Mouse (Mus musculus): ENCODE measurements around the gene Trnp1. TPM values are rescaled to one million over a fixed set of nuclear protein-coding genes. Genes with fewer than 3 reads are reported as not detected.

Trnp1 gene
- polyA plus RNA-seq, 1 experiment from 2014 or later = 0.23 TPM

DNA sequence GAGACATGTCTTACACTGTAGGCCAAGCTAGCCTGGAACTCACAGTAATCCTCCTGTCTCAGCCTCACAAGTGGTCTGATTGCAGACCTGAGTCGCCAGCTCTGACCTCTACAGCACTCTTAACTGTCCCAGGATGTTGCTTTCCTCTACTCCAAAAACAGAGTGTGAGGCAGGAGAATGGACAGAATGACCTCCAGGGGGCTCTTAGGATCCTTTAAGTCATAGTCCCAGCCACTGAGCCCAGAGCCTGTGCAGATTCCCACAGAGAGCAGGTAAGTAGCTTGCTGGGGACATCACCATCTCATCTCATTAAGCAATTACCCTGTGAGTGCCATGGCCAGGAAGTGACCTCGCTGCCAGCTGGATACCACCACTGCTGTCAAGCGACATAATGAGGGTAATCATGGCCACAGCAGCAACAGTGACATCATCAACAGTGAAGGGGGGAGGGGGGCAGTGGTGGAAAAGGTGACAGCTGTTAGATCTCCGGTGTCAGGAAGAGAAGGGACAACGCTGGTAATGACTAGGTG, 37.5 kb downstream of the Trnp1 start:
- ChIA-PET CTCF (interaction anchor here (2.1 kb wide), 1 partner anchor 46 kb away, joined by 4 read pairs; no protein-coding TSS in a partner anchor), POLR2A (no interaction called here)
- TF ChIP-seq CTCF (IDR thresholded peaks at IDR 0.05) = no peak
- no peak for ATAC-seq
- in situ Hi-C loops (cut with MboI; ENCODE audit: low pct_unique_long_range_greater_than_20kb) = loop anchor here (5.0 kb wide), 1 partner anchor 34 kb away; no protein-coding TSS in a partner anchor
- DNase-seq (ENCODE audit: low read depth, low spot score) = no peak
- no peaks in the 10 kb centered on the region for H3K27me3 ChIP-seq

DNA sequence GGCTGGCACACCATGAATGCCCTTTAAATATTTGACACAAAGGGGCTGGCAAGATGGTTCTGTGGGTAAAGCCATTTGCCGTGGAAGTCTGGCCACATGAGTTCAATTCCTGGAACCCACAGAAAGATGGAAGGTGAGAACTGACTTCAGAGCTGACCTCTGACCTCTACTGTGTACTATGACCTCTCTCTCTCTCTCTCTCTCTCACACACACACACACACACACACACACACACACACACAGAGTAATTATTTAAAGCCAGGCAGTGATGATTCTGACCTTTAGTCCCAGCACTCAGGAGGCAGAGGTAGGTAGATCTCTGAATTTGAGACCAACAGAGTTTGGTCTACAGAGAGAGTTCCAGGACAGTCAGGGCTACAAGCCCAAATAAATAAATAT, 38.3 kb downstream of the Trnp1 start:
- CTCF ChIA-PET = interaction anchor here (0.9 to 2.1 kb wide), 3 partner anchors 11 to 45 kb away, joined by 3 to 4 read pairs (median 3); no protein-coding TSS in a partner anchor
- H3K27me3 ChIP-seq = no peaks in the 10 kb centered on the region
- no peak for TF ChIP-seq CTCF (IDR thresholded peaks at IDR 0.05)
- in situ Hi-C loops (cut with MboI; ENCODE audit: low pct_unique_long_range_greater_than_20kb) = loop anchor here (5.0 kb wide), 1 partner anchor 33 kb away; no protein-coding TSS in a partner anchor
- ATAC-seq (no peak), DNase-seq (ENCODE audit: low read depth, low spot score) (no peak)
- POLR2A ChIA-PET = no interaction called here

DNA sequence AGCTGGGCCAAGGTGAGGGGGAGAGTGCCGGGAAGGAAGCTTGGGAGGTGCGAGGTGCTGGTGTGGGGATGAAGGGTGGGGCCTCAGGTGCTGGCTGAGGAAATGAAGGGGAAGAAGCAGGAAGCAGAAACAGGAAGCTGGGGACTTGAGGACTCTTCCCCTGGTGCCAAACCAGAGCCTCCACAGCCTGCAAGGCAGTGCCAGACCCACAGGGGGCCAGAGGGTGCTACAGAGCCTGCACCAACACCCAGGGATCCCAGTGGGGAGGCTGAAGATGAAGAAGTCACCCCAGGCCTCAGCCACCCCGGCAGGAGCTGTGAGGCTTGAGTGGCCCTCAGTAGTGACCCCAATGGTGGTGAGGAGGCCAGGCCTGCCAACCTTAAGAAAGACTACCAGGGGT, 40.3 kb downstream of the Trnp1 start:
- CTCF ChIA-PET = interaction anchor here (1.5 kb wide), 1 partner anchor 35 kb away, joined by 5 read pairs; no protein-coding TSS in a partner anchor
- no peak for ATAC-seq
- no peak for DNase-seq (ENCODE audit: low read depth, low spot score)
- H3K27me3 ChIP-seq = no peaks in the 10 kb centered on the region
- in situ Hi-C loops (cut with MboI; ENCODE audit: low pct_unique_long_range_greater_than_20kb) = no loop called here
- POLR2A ChIA-PET = no interaction called here
- no peak for TF ChIP-seq CTCF (IDR thresholded peaks at IDR 0.05)

DNA sequence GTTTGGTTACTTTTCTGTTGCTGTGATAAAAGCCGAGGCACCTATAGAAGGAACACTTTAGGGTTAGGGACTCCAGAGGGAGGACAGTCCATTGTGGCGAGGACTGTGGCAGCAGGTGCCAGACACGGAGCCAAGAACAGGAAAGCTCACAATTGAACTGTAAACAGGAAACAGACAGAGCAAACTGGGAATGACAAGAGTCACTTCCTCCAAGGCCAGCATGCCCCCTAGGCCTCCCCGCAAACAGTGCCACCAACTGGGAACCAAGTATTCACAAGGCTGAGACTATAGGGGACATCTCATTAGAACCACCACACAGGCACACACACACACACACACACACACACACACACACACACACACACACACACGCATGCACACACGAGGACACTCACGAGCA, 45.9 kb downstream of the Trnp1 start:
- no peaks in the 10 kb centered on the region for H3K27me3 ChIP-seq
- POLR2A ChIA-PET = no interaction called here
- no peak for TF ChIP-seq CTCF (IDR thresholded peaks at IDR 0.05)
- CTCF ChIA-PET = interaction anchor here (0.7 to 8.2 kb wide), 5 partner anchors 23 to 86 kb away, joined by 3 to 84 read pairs (median 4); partner anchors contain the start of gene Tent5b
- DNase-seq (ENCODE audit: low read depth, low spot score) (no peak), ATAC-seq (no peak)
- in situ Hi-C loops (cut with MboI; ENCODE audit: low pct_unique_long_range_greater_than_20kb) = no loop called here

DNA sequence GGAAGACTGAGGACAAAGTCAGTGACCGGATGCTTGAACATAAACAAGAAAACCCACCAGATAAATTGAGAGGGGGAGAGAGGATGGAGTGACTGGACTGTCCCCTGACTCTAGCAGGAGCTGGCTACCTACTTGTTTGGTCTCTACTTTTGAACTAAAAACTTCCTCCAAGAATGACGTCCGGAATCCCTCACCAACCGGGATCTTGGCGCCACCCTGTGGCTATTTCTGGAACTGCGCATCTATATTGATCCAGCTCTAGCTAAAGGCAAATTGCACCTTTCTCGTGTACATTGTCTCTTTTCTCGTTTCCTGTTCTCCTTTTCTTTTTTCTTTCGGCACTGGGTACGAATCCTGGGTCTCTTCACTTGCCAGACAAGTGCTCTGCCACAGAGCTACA, 46.8 kb downstream of the Trnp1 start:
- CTCF ChIA-PET = interaction anchor here (0.7 to 8.2 kb wide), 10 partner anchors 10 to 152 kb away, joined by 3 to 84 read pairs (median 4); partner anchors contain the start of gene Tent5b
- no peaks in the 10 kb centered on the region for H3K27me3 ChIP-seq
- ATAC-seq = no peak
- DNase-seq (ENCODE audit: low read depth, low spot score) = no peak
- in situ Hi-C loops (cut with MboI; ENCODE audit: low pct_unique_long_range_greater_than_20kb) = no loop called here
- peak; percentile 83 for TF ChIP-seq CTCF (IDR thresholded peaks at IDR 0.05)
- POLR2A ChIA-PET = no interaction called here

DNA sequence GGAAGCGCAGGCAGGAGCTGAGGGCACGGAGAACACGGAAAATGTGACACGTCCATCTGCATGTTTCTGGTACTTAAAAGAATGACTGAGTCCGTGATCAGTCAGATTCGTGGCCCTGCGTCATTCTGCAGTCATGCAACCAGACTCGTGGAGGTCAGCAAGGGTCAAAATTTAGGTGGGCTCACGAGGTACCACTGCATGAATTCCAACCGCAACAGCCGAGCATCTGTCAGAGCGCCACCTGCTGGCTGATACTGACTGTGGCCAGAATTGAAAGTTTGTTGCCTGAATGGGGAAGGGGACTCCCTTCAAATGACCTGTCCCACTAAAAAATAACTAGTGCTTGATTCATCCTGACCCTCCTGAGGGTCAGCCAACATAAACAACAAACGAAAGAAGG, 48.6 kb downstream of the Trnp1 start:
- ChIA-PET CTCF (interaction anchor here (0.8 to 8.2 kb wide), 7 partner anchors 10 to 105 kb away, joined by 3 to 84 read pairs (median 3); no protein-coding TSS in a partner anchor), POLR2A (interaction anchor here (0.6 kb wide), 1 partner anchor 9 kb away, joined by 3 read pairs; no protein-coding TSS in a partner anchor)
- no peak for DNase-seq (ENCODE audit: low read depth, low spot score)
- ATAC-seq = no peak
- no peak for TF ChIP-seq CTCF (IDR thresholded peaks at IDR 0.05)
- in situ Hi-C loops (cut with MboI; ENCODE audit: low pct_unique_long_range_greater_than_20kb) = no loop called here
- H3K27me3 ChIP-seq = no peaks in the 10 kb centered on the region

DNA sequence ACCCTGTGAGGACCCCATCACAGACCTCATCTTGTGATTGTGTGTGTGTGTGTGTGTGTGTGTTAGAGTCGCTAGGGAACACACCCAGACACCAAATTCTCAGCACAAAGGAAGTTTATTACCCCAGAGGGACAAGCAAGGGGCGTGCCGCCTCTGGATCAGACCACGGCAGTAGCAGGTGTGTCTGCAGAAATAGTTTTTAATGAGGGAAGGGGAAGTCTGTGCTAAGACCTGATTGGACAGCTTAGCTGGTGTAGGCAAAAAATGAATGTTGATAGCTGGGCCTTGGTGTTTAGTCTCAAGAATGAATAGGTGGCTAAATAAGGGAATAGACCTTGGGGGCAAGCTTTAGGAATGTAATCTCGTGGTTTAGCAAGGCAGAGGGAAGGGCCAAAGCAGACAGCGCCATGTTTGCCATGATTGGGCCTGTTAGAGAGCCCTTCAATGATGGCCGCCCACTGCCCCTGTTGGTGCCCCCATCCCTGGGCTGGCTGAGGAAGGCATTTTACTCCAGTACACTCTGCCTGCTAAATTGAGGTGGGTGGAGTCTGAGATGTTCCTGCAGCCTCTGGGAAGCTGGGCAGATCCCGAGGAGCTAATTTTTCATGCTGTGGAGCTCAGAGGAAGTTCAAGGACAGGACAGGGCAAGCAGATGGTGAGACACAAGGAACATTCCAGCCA, 49.5 kb downstream of the Trnp1 start:
- ChIA-PET CTCF (interaction anchor here (0.8 to 8.2 kb wide), 6 partner anchors 9 to 65 kb away, joined by 3 to 84 read pairs (median 4); no protein-coding TSS in a partner anchor), POLR2A (no interaction called here)
- no peak for TF ChIP-seq CTCF (IDR thresholded peaks at IDR 0.05)
- in situ Hi-C loops (cut with MboI; ENCODE audit: low pct_unique_long_range_greater_than_20kb) = no loop called here
- H3K27me3 ChIP-seq = no peaks in the 10 kb centered on the region
- ATAC-seq = no peak
- DNase-seq (ENCODE audit: low read depth, low spot score) = no peak

DNA sequence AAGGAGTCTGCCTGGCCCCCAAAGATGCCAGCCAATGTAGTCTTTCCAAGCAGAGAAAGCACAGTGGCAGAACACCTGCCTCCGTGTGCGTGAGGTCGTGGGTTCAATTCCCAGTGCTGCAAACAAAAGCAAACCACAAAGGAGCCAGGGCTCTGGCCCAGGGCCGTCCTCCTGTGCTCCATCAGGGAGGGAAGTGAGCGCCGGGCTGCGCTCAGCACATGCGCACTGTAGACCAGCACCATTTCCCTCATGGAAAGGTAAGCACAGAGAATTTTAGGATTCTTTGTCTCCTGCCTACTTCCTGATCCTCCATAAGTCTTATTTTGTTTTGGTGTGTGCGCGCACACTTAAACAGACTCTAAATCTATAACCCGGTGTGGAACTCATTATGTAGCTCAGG, 50.4 kb downstream of the Trnp1 start:
- ATAC-seq (no peak), DNase-seq (ENCODE audit: low read depth, low spot score) (no peak)
- ChIA-PET CTCF (interaction anchor here (0.8 to 8.2 kb wide), 3 partner anchors 19 to 66 kb away, joined by 3 to 84 read pairs (median 5); no protein-coding TSS in a partner anchor), POLR2A (no interaction called here)
- TF ChIP-seq CTCF (IDR thresholded peaks at IDR 0.05) = no peak
- no peaks in the 10 kb centered on the region for H3K27me3 ChIP-seq
- in situ Hi-C loops (cut with MboI; ENCODE audit: low pct_unique_long_range_greater_than_20kb) = no loop called here

DNA sequence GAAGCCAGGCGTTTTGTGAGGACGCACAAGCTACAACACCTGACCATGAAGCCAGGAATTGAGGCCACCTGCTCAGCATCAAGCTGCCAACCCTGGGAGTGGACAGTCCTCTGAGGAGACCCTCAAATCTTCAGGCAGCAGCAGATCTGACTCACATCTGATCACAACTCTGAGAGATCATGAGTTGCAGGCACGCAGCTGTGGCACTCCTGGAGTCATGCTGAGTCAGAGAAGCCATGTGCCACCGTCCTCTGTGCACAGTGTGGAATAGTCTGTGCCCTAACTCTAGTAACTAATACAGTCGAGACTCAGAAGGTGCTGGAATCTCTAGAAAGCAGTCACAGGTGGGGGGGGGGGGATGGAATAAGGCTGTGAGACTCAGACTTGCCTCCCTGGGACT, 51.0 kb downstream of the Trnp1 start:
- in situ Hi-C loops (cut with MboI; ENCODE audit: low pct_unique_long_range_greater_than_20kb) = no loop called here
- no peak for ATAC-seq
- POLR2A ChIA-PET = no interaction called here
- H3K27me3 ChIP-seq = no peaks in the 10 kb centered on the region
- CTCF ChIA-PET = interaction anchor here (8.2 kb wide), 1 partner anchor 23 kb away, joined by 84 read pairs; no protein-coding TSS in a partner anchor
- no peak for DNase-seq (ENCODE audit: low read depth, low spot score)
- no peak for TF ChIP-seq CTCF (IDR thresholded peaks at IDR 0.05)

DNA sequence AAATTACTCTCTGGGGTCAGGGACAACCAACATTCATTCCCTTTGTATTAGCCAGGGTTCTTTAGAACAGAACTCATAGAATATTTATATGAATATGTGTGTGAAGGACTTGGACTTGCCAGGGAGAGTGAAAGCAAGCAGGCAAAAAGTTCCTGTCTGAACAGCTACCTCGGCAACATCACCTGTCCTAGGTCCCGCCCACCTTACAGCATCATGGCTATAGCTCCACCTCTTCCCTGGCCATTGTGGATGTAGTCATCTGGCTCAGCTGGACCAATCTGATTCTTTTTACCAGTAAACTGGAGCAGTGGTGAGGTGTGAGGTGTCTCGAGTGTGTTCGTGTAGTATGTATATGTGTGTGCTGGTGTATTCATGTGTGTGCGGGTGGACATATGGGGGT, 52.6 kb downstream of the Trnp1 start:
- in situ Hi-C loops (cut with MboI; ENCODE audit: low pct_unique_long_range_greater_than_20kb) = no loop called here
- CTCF ChIA-PET = interaction anchor here (8.2 kb wide), 1 partner anchor 22 kb away, joined by 84 read pairs; no protein-coding TSS in a partner anchor
- POLR2A ChIA-PET = no interaction called here
- no peaks in the 10 kb centered on the region for H3K27me3 ChIP-seq
- DNase-seq (ENCODE audit: low read depth, low spot score) (no peak), ATAC-seq (no peak)
- no peak for TF ChIP-seq CTCF (IDR thresholded peaks at IDR 0.05)

DNA sequence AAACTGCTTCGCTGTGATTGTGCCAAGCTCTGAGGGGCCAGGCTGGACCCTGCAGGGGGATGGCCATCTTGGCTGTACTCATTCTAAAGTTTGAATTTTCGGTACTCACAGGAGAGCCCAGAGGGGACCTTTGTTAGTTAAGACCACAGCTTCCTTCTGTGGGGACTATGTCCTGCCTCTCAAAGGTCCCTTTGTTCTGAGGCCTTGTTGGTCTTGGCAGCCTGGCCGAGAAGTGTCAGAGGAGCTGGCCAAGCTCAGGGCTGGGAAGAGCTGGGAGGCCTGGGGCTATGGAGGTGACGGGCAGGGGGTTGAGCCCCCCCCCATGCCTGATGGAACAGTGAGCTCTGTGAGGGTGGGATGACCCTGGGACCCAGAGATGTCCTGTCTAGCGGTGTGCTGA, 55.3 kb downstream of the Trnp1 start:
- no peaks in the 10 kb centered on the region for H3K27me3 ChIP-seq
- in situ Hi-C loops (cut with MboI; ENCODE audit: low pct_unique_long_range_greater_than_20kb) = no loop called here
- CTCF ChIA-PET = no interaction called here
- DNase-seq (ENCODE audit: low read depth, low spot score) (no peak), ATAC-seq (no peak)
- POLR2A ChIA-PET = no interaction called here
- TF ChIP-seq CTCF (IDR thresholded peaks at IDR 0.05) = no peak
